Mouse (Mus musculus) G1E (cell line): Measurements from ENCODE around the gene Itga1.

Experiments used
- CTCF ChIP-seq: IDR thresholded peaks from 2 replicates; pipeline ENCODE4 v1.5.1; 2012; ENCODE audit warnings: low read depth, low read length, inconsistent platforms, mixed read lengths
- GATA1 ChIP-seq: IDR thresholded peaks from 2 replicates; pipeline ENCODE4 v1.6.1; 2012; ENCODE audit warnings: borderline replicate concordance, low read length, inconsistent platforms, mixed read lengths
- GATA2 ChIP-seq: IDR thresholded peaks from 2 replicates; pipeline ENCODE4 v1.6.1; 2012; ENCODE audit warnings: low read depth, low read length, inconsistent platforms, borderline replicate concordance
- POLR2AphosphoS5 ChIP-seq: IDR thresholded peaks from 2 replicates; pipeline ENCODE4 v1.6.1; 2012; ENCODE audit warnings: low read depth, low read length, inconsistent platforms; ENCODE audit not compliant: insufficient replicate concordance
- TAL1 ChIP-seq: conservative IDR thresholded peaks from 2 replicates; pipeline ENCODE4 v1.6.1; 2012; ENCODE audit warnings: low read depth, low read length, inconsistent platforms, mixed read lengths

- no peak for TF ChIP-seq CTCF
- TF ChIP-seq TAL1: no peak
- no peak for TF ChIP-seq GATA2
- TF ChIP-seq GATA1: no peak
- TF ChIP-seq POLR2AphosphoS5: no peak
Observed at GRCm38 (mm10) chr13:114971905-114972304, 129.9 kb downstream of the Itga1 start.
